Comparison of ENCODE assay signal across 10 mouse cellular contexts in genomic region chr2:155952006-155952405, GRCm38 (mm10). TPM values are rescaled to one million over a fixed set of nuclear protein-coding genes. Genes with fewer than 3 reads are reported as not detected.
DNase-seq lines count a peak whose midpoint lies in the region; ATAC-seq and TF ChIP-seq lines count a peak whose summit lies in the region.
"Had no signal": no experiment of that assay in that cellular context is flagged by ENCODE, and none has a peak within 500 bp of the region (broad histone marks: within the 10 kb centered on the region; RNA-seq: fewer than 3 reads in every experiment).

No protein-coding gene starts in this region.

- H3K4me3 ChIP-seq in heart, adult 2 months = no peak overlapping the region
- H3K4me3 ChIP-seq: neural tube, embryonic 12.5 days had no signal

- H3K27ac ChIP-seq in heart, adult 2 months = no peak overlapping the region
- H3K27ac ChIP-seq: neural tube, embryonic 12.5 days had no signal

- TF ChIP-seq CTCF in heart, adult 2 months (IDR thresholded peaks at IDR 0.05) = peak; percentile 75

- TF ChIP-seq POLR2A in heart, adult 2 months (IDR thresholded peaks at IDR 0.05; ENCODE audit: insufficient read depth, low read depth, low read length) = no peak

- no peak overlapping the region for H3K9ac ChIP-seq in heart, adult 2 months (ENCODE audit: low read depth, low read length)
- H3K9ac ChIP-seq: neural tube, embryonic 12.5 days had no signal

- no peak for TF ChIP-seq EP300 in heart, adult 2 months (IDR thresholded peaks at IDR 0.05; ENCODE audit: insufficient read depth, low read depth, low read length)

- no peaks in the 10 kb centered on the region for H3K27me3 ChIP-seq in heart, adult 2 months (ENCODE audit: control insufficient read depth, insufficient read depth, low read length)
- H3K27me3 ChIP-seq: neural tube, embryonic 12.5 days had no signal

- H3K79me2 ChIP-seq in heart, adult 2 months (replicated peaks; ENCODE audit: control insufficient read depth, insufficient read depth, low read length) = no peaks in the 10 kb centered on the region

- H3K36me3 ChIP-seq in heart, adult 2 months (ENCODE audit: control insufficient read depth, insufficient read depth, low read length) = no peaks in the 10 kb centered on the region
- H3K36me3 ChIP-seq: neural tube, embryonic 12.5 days had no signal

- no peaks in the 10 kb centered on the region for H3K4me1 ChIP-seq in heart, adult 2 months (ENCODE audit: control insufficient read depth, insufficient read depth, low read length)

- ATAC-seq in granulocyte monocyte progenitor cell, adult 5-6 weeks (replicated peaks; ENCODE audit: poor library complexity, severe bottlenecking) = no peak

- peak in 1 of 2 experiments; percentile 45 for DNase-seq in heart, adult 2 months
- no peak for DNase-seq in heart, adult 8-10 months (ENCODE audit: low spot score)
- DNase-seq in 416B (ENCODE audit: low read depth) = peak; percentile 78
- DNase-seq in adrenal gland, adult 8-10 months = peak; percentile 45
- peak; percentile 63 for DNase-seq in forelimb bud, embryonic 11.5 days (ENCODE audit: low read depth, low spot score)
- DNase-seq in layer of hippocampus, adult 9-11 months = peak; percentile 74
- DNase-seq in mesoderm, embryonic 11.5 days (ENCODE audit: low read depth, low spot score) = peak; percentile 69

- intact Hi-C loops in heart, adult 2 months (cut with DNase I) = no loop called here

RNA-seq across cellular contexts. Expression of gene Cep250, which starts 4.3 kb away (rescaled TPM):
- 1 to 10 TPM; 5.3 to 7.4 TPM for total RNA-seq in heart, adult 2 months (2021)
- polyA plus RNA-seq in heart, adult 2 months (2012; rRNA removed) = 2.8 and 5.0 TPM in 2 replicates
- total RNA-seq in heart, adult 8-10 months (2022) = 1 to 10 TPM; 4.1 to 8.8 (median 6.0) TPM
- 10 to 100 TPM; 12.6 to 27.5 (median 19.7) TPM for total RNA-seq in adrenal gland, adult 8-10 months (2022)
- 33.3 and 44.4 TPM in 2 replicates for total RNA-seq in granulocyte monocyte progenitor cell, adult 5-6 weeks (2014; fragmentation: Nextera tagmentation)
- 39.0 and 41.6 TPM in 2 replicates for total RNA-seq in granulocyte monocyte progenitor cell, adult 5-6 weeks (2017)

RNA-seq across cellular contexts. Expression of gene Gdf5, which starts 6.8 kb away (rescaled TPM):
- not detected for total RNA-seq in heart, adult 2 months (2021)
- polyA plus RNA-seq in heart, adult 2 months (2012; rRNA removed) = 0.16 TPM in 1 of 2 replicates, not detected in the other
- not detected for total RNA-seq in heart, adult 8-10 months (2022)
- under 1 TPM; 0.18 to 0.77 (median 0.48) TPM for total RNA-seq in adrenal gland, adult 8-10 months (2022)
- total RNA-seq in granulocyte monocyte progenitor cell, adult 5-6 weeks (2014; fragmentation: Nextera tagmentation) = not detected in 2 replicates
- total RNA-seq in granulocyte monocyte progenitor cell, adult 5-6 weeks (2017) = not detected in 2 replicates
- total RNA-seq: heart, postnatal 36 days had no signal

RNA-seq across cellular contexts. Expression of gene Gm15557, which starts 11.5 kb away (rescaled TPM):
- total RNA-seq in heart, adult 2 months (2021) = not detected
- not detected in 2 replicates for polyA plus RNA-seq in heart, adult 2 months (2012; rRNA removed)
- not detected for total RNA-seq in heart, adult 8-10 months (2022)
- not detected for total RNA-seq in adrenal gland, adult 8-10 months (2022)
- not detected in 2 replicates for total RNA-seq in granulocyte monocyte progenitor cell, adult 5-6 weeks (2014; fragmentation: Nextera tagmentation)
- total RNA-seq in granulocyte monocyte progenitor cell, adult 5-6 weeks (2017) = not detected in 2 replicates
- total RNA-seq: heart, postnatal 36 days had no signal
- polyA plus RNA-seq: neural tube, embryonic 12.5 days had no signal

RNA-seq across cellular contexts. Expression of gene Uqcc1, which starts 21.9 kb away (rescaled TPM):
- 100 to 1,000 TPM; 268 to 270 TPM for total RNA-seq in heart, adult 2 months (2021)
- polyA plus RNA-seq in heart, adult 2 months (2012; rRNA removed) = 144 and 246 TPM in 2 replicates
- 100 to 1,000 TPM; 275 to 349 (median 295) TPM for total RNA-seq in heart, adult 8-10 months (2022)
- total RNA-seq in adrenal gland, adult 8-10 months (2022) = 100 to 1,000 TPM; 123 to 147 (median 135) TPM
- 37.9 and 39.5 TPM in 2 replicates for total RNA-seq in granulocyte monocyte progenitor cell, adult 5-6 weeks (2014; fragmentation: Nextera tagmentation)
- total RNA-seq in granulocyte monocyte progenitor cell, adult 5-6 weeks (2017) = 66.6 and 71.5 TPM in 2 replicates

RNA-seq across cellular contexts. Expression of gene 6430550D23Rik, which starts 55.8 kb away (rescaled TPM):
- under 1 TPM; 0.55 to 0.61 TPM for total RNA-seq in heart, adult 2 months (2021)
- 0.78 and 2.2 TPM in 2 replicates for polyA plus RNA-seq in heart, adult 2 months (2012; rRNA removed)
- 1 to 10 TPM in 1 of 4 experiments, under 1 TPM in 3; 0.14 to 2.0 (median 0.53) TPM for total RNA-seq in heart, adult 8-10 months (2022)
- total RNA-seq in adrenal gland, adult 8-10 months (2022) = 1 to 10 TPM; 1.3 to 6.1 (median 3.5) TPM
- 1.4 TPM in 1 of 2 replicates, not detected in the other for total RNA-seq in granulocyte monocyte progenitor cell, adult 5-6 weeks (2014; fragmentation: Nextera tagmentation)
- total RNA-seq in granulocyte monocyte progenitor cell, adult 5-6 weeks (2017) = 0.30 TPM in 1 of 2 replicates, not detected in the other
